Mouse (Mus musculus) hindbrain, postnatal 0 days (tissue): ENCODE data around the gene Efna4. TPM values are rescaled to one million over a fixed set of nuclear protein-coding genes. Genes with fewer than 3 reads are reported as not detected.

Experiments used
- ATAC-seq: fragments of 200-750 bp; cut with Nextera tagmentation; 2 replicates; pipeline ENCODE4 v1.8.0; 2017; ENCODE audit warnings: mild to moderate bottlenecking, moderate TSS enrichment, moderate library complexity
- DNase-seq: peaks from one replicate; pipeline ENCODE4 v3.0.0-alpha.2; 2015; ENCODE audit warnings: low spot score
- H3K27ac ChIP-seq: fragments of 300-500 bp; sonication (generic); 2 replicates; pipeline ENCODE4 v1.5.1; 2014; ENCODE audit warnings: mild to moderate bottlenecking
- H3K27me3 ChIP-seq: fragments of 300-500 bp; sonication (generic); 2 replicates; pipeline ENCODE4 v1.6.1; 2014; ENCODE audit warnings: low read length, mixed read lengths; ENCODE audit not compliant: insufficient read depth
- H3K36me3 ChIP-seq: fragments of 300-500 bp; sonication (generic); 2 replicates; pipeline ENCODE4 v1.6.1; 2014; ENCODE audit warnings: low read length, mixed read lengths; ENCODE audit not compliant: insufficient read depth
- H3K4me1 ChIP-seq: fragments of 300-500 bp; sonication (generic); 2 replicates; pipeline ENCODE4 v1.6.1; 2014; ENCODE audit warnings: antibody characterized with exemption, low read length, mixed read lengths; ENCODE audit not compliant: insufficient read depth
- H3K4me2 ChIP-seq: fragments of 300-500 bp; sonication (generic); 2 replicates; pipeline ENCODE4 v1.6.1; 2014; ENCODE audit warnings: low read depth, mild to moderate bottlenecking, low read length, moderate library complexity, mixed read lengths
- H3K4me3 ChIP-seq: fragments of 300-500 bp; sonication (generic); 2 replicates; pipeline ENCODE4 v1.5.1; 2014; ENCODE audit warnings: low read length
- H3K9ac ChIP-seq: fragments of 300-500 bp; sonication (generic); replicated peaks from 2 replicates; pipeline ENCODE4 v1.6.1; 2014; ENCODE audit warnings: mild to moderate bottlenecking, low read length, moderate library complexity, mixed read lengths
- H3K9me3 ChIP-seq: fragments of 300-500 bp; sonication (generic); 2 replicates; pipeline ENCODE4 v1.6.1; 2016; ENCODE audit warnings: low read length, mixed read lengths
- CTCF ChIP-seq: IDR thresholded peaks from 2 replicates; pipeline ENCODE4 v1.5.1; 2016; ENCODE audit warnings: antibody characterized with exemption, control low read depth, low read depth
- WGBS: fragments of 180-500 bp; shearing (Covaris S2); extraction: QIAGEN DNeasy Blood & Tissue Kit; methylation state at CpG from one replicate; pipeline ENCODE4 v1.1.7; 2014; 5-methylcytosine and 5-hydroxymethylcytosine counted together
- polyA plus RNA-seq: library from polyadenylated mRNA; unstranded; fragments of >200 nt; fragmentation: Nextera tagmentation; extraction: Ambion mirVana; gene quantifications from 2 replicates; pipeline ENCODE4 v1.2.1, GENCODE M21; 2015
- total RNA-seq: library from RNA; depleted of rRNA; stranded (reverse); fragments of >200 nt; gene quantifications from 2 replicates; pipeline ENCODE4 v1.2.3, GENCODE M21; 2014; rRNA removed

Gene Efna4
- total and polyA plus RNA-seq, 2 experiments from 2014 or later: 3.5 to 7.6 TPM

GRCm38 (mm10) chr3:89292303-89292702 is 45.5 kb downstream of the Efna4 start:
- no peaks in the 10 kb centered on the region for H3K36me3 ChIP-seq
- TF ChIP-seq CTCF: no peak
- H3K27me3 ChIP-seq: no peaks in the 10 kb centered on the region
- H3K4me1 ChIP-seq: no peaks in the 10 kb centered on the region
- H3K9me3 ChIP-seq: no peaks in the 10 kb centered on the region
- no peak overlapping the region for H3K4me2 ChIP-seq
- 70% methylated on average over 5 of the region's 5 CpGs for WGBS
- ATAC-seq: no peak
- no peak overlapping the region for H3K4me3 ChIP-seq
- H3K27ac ChIP-seq: no peak overlapping the region
- no peak overlapping the region for H3K9ac ChIP-seq
- no peak for DNase-seq

DNA sequence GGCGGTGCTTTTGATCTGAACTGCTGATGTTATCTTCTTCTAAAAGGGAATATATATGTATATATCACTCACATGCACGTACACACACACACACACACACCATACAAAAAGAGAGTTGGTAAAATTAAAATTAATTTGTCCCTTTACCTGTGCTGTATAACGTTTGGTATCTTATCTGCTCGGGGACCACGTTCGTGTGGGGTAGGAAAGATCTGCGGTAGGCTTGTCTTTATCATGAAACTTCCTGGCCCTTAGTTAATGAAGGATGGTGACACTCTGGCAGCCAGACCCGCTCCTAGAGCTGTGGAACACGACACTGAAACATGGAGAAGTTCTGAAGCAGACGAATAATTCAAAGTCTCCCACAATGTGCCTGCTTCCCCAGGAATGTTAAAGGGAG is 46.0 kb downstream of the Efna4 start:
- H3K9me3 ChIP-seq: no peaks in the 10 kb centered on the region
- no peak overlapping the region for H3K27ac ChIP-seq
- H3K4me1 ChIP-seq: no peaks in the 10 kb centered on the region
- TF ChIP-seq CTCF: no peak
- H3K4me3 ChIP-seq: no peak overlapping the region
- no peaks in the 10 kb centered on the region for H3K36me3 ChIP-seq
- H3K4me2 ChIP-seq: no peak overlapping the region
- WGBS: 79% methylated on average over 10 of the region's 10 CpGs
- DNase-seq: no peak
- H3K9ac ChIP-seq: no peak overlapping the region
- no peak for ATAC-seq
- no peaks in the 10 kb centered on the region for H3K27me3 ChIP-seq

DNA sequence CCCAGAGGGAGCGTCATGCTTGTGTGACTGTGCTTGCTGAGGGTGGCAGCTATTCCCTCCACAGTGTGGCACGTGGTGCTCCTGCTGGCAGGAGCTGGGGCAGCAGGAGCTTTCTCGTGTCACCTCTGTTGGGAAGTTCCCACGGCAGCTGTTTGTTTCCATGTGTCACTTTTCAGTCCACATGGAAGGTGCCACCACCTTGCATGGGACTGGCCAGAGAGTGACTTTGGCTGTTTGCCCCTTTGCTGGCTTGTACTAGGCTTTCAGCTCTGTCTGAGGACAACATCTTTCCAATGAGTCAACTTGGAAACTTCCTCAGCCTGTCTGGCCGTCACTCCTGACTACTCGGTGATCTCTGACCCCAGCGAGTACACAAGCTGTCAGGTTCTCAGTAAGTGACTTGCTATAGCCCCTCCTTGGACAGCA is 49.3 kb downstream of the Efna4 start:
- 44% methylated on average over 7 of the region's 7 CpGs for WGBS
- Histone ChIP-seq H3K4me2 (no peak overlapping the region), H3K27me3 (no peaks in the 10 kb centered on the region), H3K9ac (no peak overlapping the region), H3K36me3 (no peaks in the 10 kb centered on the region), H3K27ac (no peak overlapping the region), H3K4me1 (no peaks in the 10 kb centered on the region), H3K9me3 (no peaks in the 10 kb centered on the region), H3K4me3 (no peak overlapping the region)
- TF ChIP-seq CTCF: no peak
- DNase-seq: no peak
- no peak for ATAC-seq

DNA sequence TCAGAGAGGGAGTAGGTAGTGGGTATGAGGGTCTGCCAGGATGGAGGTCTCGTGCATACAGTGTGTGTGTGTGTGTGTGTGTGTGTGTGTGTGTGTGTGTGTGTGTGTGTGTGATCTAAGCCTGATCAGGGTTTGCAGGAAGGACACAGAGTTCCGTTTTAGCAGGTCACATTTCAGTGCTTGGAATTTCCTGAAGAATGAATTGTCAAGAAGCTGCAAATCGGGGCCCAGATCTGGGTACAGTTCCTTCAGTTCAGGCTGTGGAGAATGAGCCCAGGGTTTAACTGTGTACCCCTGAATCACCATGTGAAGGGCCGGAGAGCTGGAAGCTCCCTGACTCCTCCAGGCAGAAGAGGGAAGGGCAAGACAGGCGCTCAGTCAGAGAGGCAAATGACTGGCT is 50.5 kb downstream of the Efna4 start:
- no peaks in the 10 kb centered on the region for H3K36me3 ChIP-seq
- no peaks in the 10 kb centered on the region for H3K9me3 ChIP-seq
- ATAC-seq: no peak
- no peak overlapping the region for H3K27ac ChIP-seq
- no peaks in the 10 kb centered on the region for H3K27me3 ChIP-seq
- H3K9ac ChIP-seq: no peak overlapping the region
- 68% methylated on average over 5 of the region's 5 CpGs for WGBS
- TF ChIP-seq CTCF: no peak
- no peak for DNase-seq
- H3K4me1 ChIP-seq: no peaks in the 10 kb centered on the region
- no peak overlapping the region for H3K4me2 ChIP-seq
- no peak overlapping the region for H3K4me3 ChIP-seq

DNA sequence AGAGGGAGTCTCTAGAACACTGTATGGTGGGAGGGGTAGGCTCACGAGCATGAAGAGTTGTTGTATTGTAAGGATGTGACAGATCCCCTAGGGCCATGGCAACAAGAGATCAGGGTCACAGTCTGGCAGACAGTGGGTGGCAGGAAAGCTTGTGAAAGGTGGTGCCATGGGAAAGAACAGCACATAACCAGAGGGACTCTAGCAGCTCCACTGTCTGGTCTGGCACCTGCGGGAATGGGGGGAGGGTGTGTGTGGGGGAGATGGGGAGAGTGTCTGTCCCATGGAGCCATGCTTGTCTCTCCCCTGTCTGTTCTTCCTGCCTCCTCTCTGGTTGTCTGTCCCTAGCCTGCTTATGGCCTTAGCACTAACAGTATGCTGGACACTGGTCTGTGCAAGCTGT is 52.3 kb downstream of the Efna4 start:
- Histone ChIP-seq H3K36me3 (no peaks in the 10 kb centered on the region), H3K4me1 (no peaks in the 10 kb centered on the region), H3K27me3 (no peaks in the 10 kb centered on the region), H3K4me3 (no peak overlapping the region), H3K9me3 (no peaks in the 10 kb centered on the region), H3K27ac (no peak overlapping the region), H3K9ac (no peak overlapping the region), H3K4me2 (no peak overlapping the region)
- no peak for TF ChIP-seq CTCF
- DNase-seq (no peak), ATAC-seq (no peak)
- WGBS: 20% methylated on average over 2 of the region's 2 CpGs

- H3K4me1 ChIP-seq: peaks cover 8% of the 10 kb centered on the region; the same call in 1 of the 2 replicates
- no peak for TF ChIP-seq CTCF
- H3K9ac ChIP-seq: no peak overlapping the region
- DNase-seq (no peak), ATAC-seq (no peak)
- no peaks in the 10 kb centered on the region for H3K36me3 ChIP-seq
- WGBS: 87% methylated on average over 3 of the region's 3 CpGs
- no peak overlapping the region for H3K27ac ChIP-seq
- H3K4me2 ChIP-seq: no peak overlapping the region
- H3K4me3 ChIP-seq: no peak overlapping the region
- no peaks in the 10 kb centered on the region for H3K9me3 ChIP-seq
- no peaks in the 10 kb centered on the region for H3K27me3 ChIP-seq
Observed at GRCm38 (mm10) chr3:89284261-89284660, 53.6 kb downstream of the Efna4 start.

Other genes with a start within 250 kb of the Efna4 start
- 190 and 197 TPM in 2 replicates for gene Rusc1, start 244.7 kb downstream of the Efna4 start, total RNA-seq
- 86.0 and 95.6 TPM in 2 replicates for gene Rusc1, start 244.7 kb downstream of the Efna4 start, polyA plus RNA-seq
- gene Gm43738, start 236.9 kb downstream of the Efna4 start, total RNA-seq: not detected in 2 replicates
- gene Gm43738, start 236.9 kb downstream of the Efna4 start, polyA plus RNA-seq: not detected in 2 replicates
- 340 and 366 TPM in 2 replicates for gene Fdps, start 236.1 kb downstream of the Efna4 start, total RNA-seq
- gene Fdps, start 236.1 kb downstream of the Efna4 start, polyA plus RNA-seq: 310 and 341 TPM in 2 replicates
- not detected in 2 replicates for gene Pklr, start 201.9 kb downstream of the Efna4 start, total RNA-seq
- 0.10 and 0.21 TPM in 2 replicates for gene Pklr, start 201.9 kb downstream of the Efna4 start, polyA plus RNA-seq
- 83.8 and 85.7 TPM in 2 replicates for gene Hcn3, start 177.8 kb downstream of the Efna4 start, total RNA-seq
- gene Hcn3, start 177.8 kb downstream of the Efna4 start, polyA plus RNA-seq: 33.5 and 38.1 TPM in 2 replicates
- 36.3 and 43.1 TPM in 2 replicates for gene Clk2, start 173.2 kb downstream of the Efna4 start, total RNA-seq
- 13.3 and 13.7 TPM in 2 replicates for gene Clk2, start 173.2 kb downstream of the Efna4 start, polyA plus RNA-seq
- gene Scamp3, start 160.6 kb downstream of the Efna4 start, total RNA-seq: 60.4 and 77.5 TPM in 2 replicates
- gene Scamp3, start 160.6 kb downstream of the Efna4 start, polyA plus RNA-seq: 139 and 143 TPM in 2 replicates
- gene Fam189b, start 154.9 kb downstream of the Efna4 start, total RNA-seq: 15.2 and 19.7 TPM in 2 replicates
- 29.1 and 29.2 TPM in 2 replicates for gene Fam189b, start 154.9 kb downstream of the Efna4 start, polyA plus RNA-seq
- 62.5 and 77.4 TPM in 2 replicates for gene Gba, start 135.1 kb downstream of the Efna4 start, total RNA-seq
- gene Gba, start 135.1 kb downstream of the Efna4 start, polyA plus RNA-seq: 45.8 and 46.8 TPM in 2 replicates
- 29.4 and 37.9 TPM in 2 replicates for gene Thbs3, start 122.8 kb downstream of the Efna4 start, total RNA-seq
- 36.8 and 37.2 TPM in 2 replicates for gene Thbs3, start 122.8 kb downstream of the Efna4 start, polyA plus RNA-seq
- gene Mtx1, start 110.9 kb downstream of the Efna4 start, total RNA-seq: 103 and 130 TPM in 2 replicates
- 186 TPM in 2 replicates for gene Mtx1, start 110.9 kb downstream of the Efna4 start, polyA plus RNA-seq
- 1.9 TPM in 2 replicates for gene Muc1, start 109.0 kb downstream of the Efna4 start, total RNA-seq
- 0.82 and 1.5 TPM in 2 replicates for gene Muc1, start 109.0 kb downstream of the Efna4 start, polyA plus RNA-seq
- gene Krtcap2, start 92.1 kb downstream of the Efna4 start, total RNA-seq: 74.9 and 111 TPM in 2 replicates
- 250 and 268 TPM in 2 replicates for gene Krtcap2, start 92.1 kb downstream of the Efna4 start, polyA plus RNA-seq
- 97.9 and 101 TPM in 2 replicates for gene Trim46, start 91.7 kb downstream of the Efna4 start, total RNA-seq
- 42.9 and 49.8 TPM in 2 replicates for gene Trim46, start 91.7 kb downstream of the Efna4 start, polyA plus RNA-seq
- 295 and 347 TPM in 2 replicates for gene Dpm3, start 78.7 kb downstream of the Efna4 start, total RNA-seq
- 95.5 and 97.8 TPM in 2 replicates for gene Dpm3, start 78.7 kb downstream of the Efna4 start, polyA plus RNA-seq
- 30.1 and 30.8 TPM in 2 replicates for gene Slc50a1, start 67.5 kb downstream of the Efna4 start, total RNA-seq
- 47.2 and 49.1 TPM in 2 replicates for gene Slc50a1, start 67.5 kb downstream of the Efna4 start, polyA plus RNA-seq
- 3.9 and 5.9 TPM in 2 replicates for gene Efna1, start 56.9 kb downstream of the Efna4 start, total RNA-seq
- 7.4 and 10.9 TPM in 2 replicates for gene Efna1, start 56.9 kb downstream of the Efna4 start, polyA plus RNA-seq
- 107 and 171 TPM in 2 replicates for gene Efna3, start 15.1 kb downstream of the Efna4 start, total RNA-seq
- gene Efna3, start 15.1 kb downstream of the Efna4 start, polyA plus RNA-seq: 57.0 and 61.4 TPM in 2 replicates
- gene Adam15, start 12.0 kb upstream of the Efna4 start, total RNA-seq: 94.4 and 107 TPM in 2 replicates
- 67.6 and 73.2 TPM in 2 replicates for gene Adam15, start 12.0 kb upstream of the Efna4 start, polyA plus RNA-seq
- 0.07 and 0.31 TPM in 2 replicates for gene Dcst2, start 23.9 kb upstream of the Efna4 start, total RNA-seq
- 0.20 and 0.42 TPM in 2 replicates for gene Dcst2, start 23.9 kb upstream of the Efna4 start, polyA plus RNA-seq
- 0.05 TPM in 1 of 2 replicates, not detected in the other for gene Dcst1, start 27.2 kb upstream of the Efna4 start, total RNA-seq
- 1.00 and 1.1 TPM in 2 replicates for gene Dcst1, start 27.2 kb upstream of the Efna4 start, polyA plus RNA-seq
- gene Zbtb7b, start 56.7 kb upstream of the Efna4 start, total RNA-seq: 3.7 and 5.4 TPM in 2 replicates
- gene Zbtb7b, start 56.7 kb upstream of the Efna4 start, polyA plus RNA-seq: 0.73 and 0.82 TPM in 2 replicates
- not detected in 2 replicates for gene Lenep, start 64.8 kb upstream of the Efna4 start, total RNA-seq
- gene Lenep, start 64.8 kb upstream of the Efna4 start, polyA plus RNA-seq: not detected in 2 replicates
- gene Flad1, start 73.8 kb upstream of the Efna4 start, total RNA-seq: 32.1 and 40.7 TPM in 2 replicates
- gene Flad1, start 73.8 kb upstream of the Efna4 start, polyA plus RNA-seq: 23.8 and 26.8 TPM in 2 replicates
- 43.6 and 45.6 TPM in 2 replicates for gene Cks1b, start 80.4 kb upstream of the Efna4 start, total RNA-seq
- 103 and 107 TPM in 2 replicates for gene Cks1b, start 80.4 kb upstream of the Efna4 start, polyA plus RNA-seq
- 29.6 and 33.4 TPM in 2 replicates for gene Shc1, start 80.4 kb upstream of the Efna4 start, total RNA-seq
- gene Shc1, start 80.4 kb upstream of the Efna4 start, polyA plus RNA-seq: 12.8 and 13.9 TPM in 2 replicates
- 74.1 and 74.7 TPM in 2 replicates for gene Pygo2, start 92.2 kb upstream of the Efna4 start, total RNA-seq
- gene Pygo2, start 92.2 kb upstream of the Efna4 start, polyA plus RNA-seq: 28.8 and 31.0 TPM in 2 replicates
- 22.5 and 33.6 TPM in 2 replicates for gene Pbxip1, start 98.7 kb upstream of the Efna4 start, total RNA-seq
- 28.5 and 31.3 TPM in 2 replicates for gene Pbxip1, start 98.7 kb upstream of the Efna4 start, polyA plus RNA-seq
- 65.4 and 74.2 TPM in 2 replicates for gene Pmvk, start 116.5 kb upstream of the Efna4 start, total RNA-seq
- 117 and 120 TPM in 2 replicates for gene Pmvk, start 116.5 kb upstream of the Efna4 start, polyA plus RNA-seq
- 20.8 and 27.3 TPM in 2 replicates for gene Kcnn3, start 182.1 kb upstream of the Efna4 start, total RNA-seq
- 7.2 and 7.4 TPM in 2 replicates for gene Kcnn3, start 182.1 kb upstream of the Efna4 start, polyA plus RNA-seq